Mouse (Mus musculus): ENCODE measurements at regions not wholly inside any gene's neighbourhood (a gene's known extent, or its start where the extent isn't known, plus 50 kb on each side); places are given as distances from the start of the nearest gene placed in this dataset.

DNA sequence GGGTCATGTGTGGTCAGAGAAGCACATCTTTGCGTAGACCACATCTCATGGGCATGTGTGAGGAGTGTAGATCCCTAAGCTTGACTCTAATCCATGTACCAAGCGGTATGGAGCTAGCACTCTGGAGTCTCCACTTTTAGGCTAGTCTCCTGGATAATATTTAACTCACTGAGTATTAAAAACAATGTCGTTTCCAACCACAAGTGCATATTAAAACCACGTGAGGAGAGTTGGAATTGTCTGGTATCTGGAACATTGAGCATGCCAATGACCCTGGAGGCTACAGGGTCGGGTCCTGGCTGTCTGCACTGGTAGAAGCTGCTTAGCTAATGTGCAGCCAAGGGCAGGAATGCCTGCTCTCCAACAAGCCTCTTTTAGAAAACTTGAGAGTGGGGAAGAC is 391.2 kb downstream of the Mllt3 start:
- Histone ChIP-seq H3K4me3 (ENCODE audit: low read depth, low read length) (no peak overlapping the region), H3K4me2 (replicated peaks; ENCODE audit: low read depth, low read length) (no peak overlapping the region), H3K27me3 (ENCODE audit: control insufficient read depth, insufficient read depth, low read length) (no peaks in the 10 kb centered on the region), H3K36me3 (ENCODE audit: control insufficient read depth, insufficient read depth, low read length) (no peaks in the 10 kb centered on the region), H3K27ac (ENCODE audit: low read depth, low read length) (no peak overlapping the region), H3K4me1 (replicated peaks; ENCODE audit: control insufficient read depth, insufficient read depth, low read length) (no peaks in the 10 kb centered on the region; the same call in 1 of the 2 replicates), H3K9me3 (ENCODE audit: control insufficient read depth, low read length) (no peaks in the 10 kb centered on the region), H3K9ac (ENCODE audit: low read depth, low read length) (no peak overlapping the region)
- DNase-seq (ENCODE audit: low spot score) (no peak), ATAC-seq (ENCODE audit: low FRiP score) (no peak)
- 90% methylated on average over 5 of the region's 5 CpGs for whole genome bisulfite sequencing

DNA sequence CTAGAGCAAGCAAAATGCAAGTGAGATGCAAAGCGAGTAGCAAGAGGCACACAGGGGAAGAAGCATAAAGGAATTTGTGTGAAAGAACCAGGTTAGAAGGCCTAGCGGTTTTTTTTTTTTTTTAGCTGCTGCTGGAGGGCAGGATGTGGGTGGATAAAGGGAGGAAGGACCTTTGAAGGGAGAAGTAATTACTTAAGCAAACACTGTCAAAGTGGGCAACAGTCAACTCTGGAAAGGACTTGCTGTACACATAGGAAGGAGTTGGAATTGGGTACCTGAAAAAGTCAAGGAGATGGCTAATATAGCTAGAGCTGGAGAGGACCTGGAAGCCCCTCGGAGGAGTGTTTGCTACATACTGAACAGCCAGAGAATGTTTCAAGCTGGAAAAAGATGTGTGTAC is 391.6 kb downstream of the Mllt3 start:
- no peaks in the 10 kb centered on the region for H3K27me3 ChIP-seq (ENCODE audit: control insufficient read depth, insufficient read depth, low read length)
- ATAC-seq (ENCODE audit: low FRiP score) (no peak), DNase-seq (ENCODE audit: low spot score) (no peak)
- H3K9me3 ChIP-seq (ENCODE audit: control insufficient read depth, low read length): no peaks in the 10 kb centered on the region
- no peak overlapping the region for H3K4me3 ChIP-seq (ENCODE audit: low read depth, low read length)
- no peaks in the 10 kb centered on the region; the same call in 1 of the 2 replicates for H3K4me1 ChIP-seq (replicated peaks; ENCODE audit: control insufficient read depth, insufficient read depth, low read length)
- no peak overlapping the region for H3K27ac ChIP-seq (ENCODE audit: low read depth, low read length)
- no peak overlapping the region for H3K9ac ChIP-seq (ENCODE audit: low read depth, low read length)
- H3K36me3 ChIP-seq (ENCODE audit: control insufficient read depth, insufficient read depth, low read length): no peaks in the 10 kb centered on the region
- H3K4me2 ChIP-seq (replicated peaks; ENCODE audit: low read depth, low read length): no peak overlapping the region
- WGBS: 84% methylated on average over 3 of the region's 3 CpGs

DNA sequence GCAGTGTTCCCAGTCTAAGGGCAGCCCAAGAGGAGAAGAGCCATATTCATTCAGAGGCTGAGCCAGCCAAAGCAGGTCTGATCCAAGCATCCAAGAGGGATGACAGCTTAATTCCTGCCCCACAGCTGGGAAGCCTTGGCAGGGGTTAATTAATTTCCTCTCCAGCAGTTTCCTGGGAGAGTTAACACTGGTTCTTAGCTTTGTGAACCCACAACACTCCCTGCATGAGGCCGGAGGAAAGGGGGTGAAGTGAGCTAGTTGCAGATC is 394.9 kb downstream of the Mllt3 start:
- ATAC-seq (ENCODE audit: low FRiP score): peak; percentile 63; the same call in 1 of the 2 replicates
- Histone ChIP-seq H3K4me2 (replicated peaks; ENCODE audit: low read depth, low read length) (no peak overlapping the region), H3K27ac (ENCODE audit: low read depth, low read length) (0 out of 2 replicates have a peak overlapping the region, but pooled peaks have one; percentile 43), H3K9me3 (ENCODE audit: control insufficient read depth, low read length) (no peaks in the 10 kb centered on the region), H3K27me3 (ENCODE audit: control insufficient read depth, insufficient read depth, low read length) (no peaks in the 10 kb centered on the region), H3K9ac (ENCODE audit: low read depth, low read length) (no peak overlapping the region), H3K4me3 (ENCODE audit: low read depth, low read length) (no peak overlapping the region), H3K36me3 (ENCODE audit: control insufficient read depth, insufficient read depth, low read length) (no peaks in the 10 kb centered on the region), H3K4me1 (replicated peaks; ENCODE audit: control insufficient read depth, insufficient read depth, low read length) (no peaks in the 10 kb centered on the region; the same call in 1 of the 2 replicates)
- peak; percentile 25 for DNase-seq (ENCODE audit: low spot score)
- WGBS: 0% methylated on average over 1 of the region's 1 CpGs

DNA sequence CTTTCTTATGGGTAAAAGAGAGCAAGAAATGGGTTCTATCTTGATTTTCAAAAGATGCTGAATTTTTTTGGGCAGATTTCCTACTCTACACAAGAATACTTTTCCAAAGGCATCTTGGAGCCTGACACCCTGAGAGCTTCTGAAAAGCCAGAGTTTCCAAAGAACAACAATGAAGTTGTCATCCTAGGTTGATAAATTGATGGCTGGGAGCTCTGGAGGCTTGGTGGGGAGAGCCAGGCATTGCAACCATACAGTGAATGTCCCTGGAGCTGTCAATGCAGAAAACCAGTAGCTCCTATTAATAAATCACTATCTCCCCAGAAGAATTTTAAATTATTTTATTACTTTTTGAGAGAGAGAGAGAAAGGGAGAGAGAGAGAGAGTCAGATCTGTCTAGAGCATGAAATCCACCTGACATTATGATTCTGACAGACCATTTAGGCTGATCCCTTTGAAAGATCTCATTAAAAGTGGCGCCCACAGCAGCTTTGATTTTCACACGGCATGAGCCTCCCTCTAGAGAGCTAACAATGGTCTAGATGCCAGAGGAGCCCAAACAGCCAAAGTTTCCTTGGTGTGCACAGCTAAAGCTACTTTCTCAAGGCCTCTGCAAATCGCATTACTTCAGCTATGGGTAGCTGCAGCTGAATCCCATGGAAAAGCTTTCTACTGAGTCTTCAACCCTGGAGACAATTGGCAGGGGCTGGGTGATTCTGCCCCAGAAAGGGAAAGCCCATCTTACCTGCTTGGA is 395.4 kb downstream of the Mllt3 start:
- H3K27me3 ChIP-seq (ENCODE audit: control insufficient read depth, insufficient read depth, low read length): no peaks in the 10 kb centered on the region
- H3K36me3 ChIP-seq (ENCODE audit: control insufficient read depth, insufficient read depth, low read length): no peaks in the 10 kb centered on the region
- no peak overlapping the region for H3K4me2 ChIP-seq (replicated peaks; ENCODE audit: low read depth, low read length)
- no peaks in the 10 kb centered on the region; the same call in 1 of the 2 replicates for H3K4me1 ChIP-seq (replicated peaks; ENCODE audit: control insufficient read depth, insufficient read depth, low read length)
- DNase-seq (ENCODE audit: low spot score) (peak; percentile 20), ATAC-seq (ENCODE audit: low FRiP score) (peak; percentile 55; the same call in 1 of the 2 replicates)
- H3K9me3 ChIP-seq (ENCODE audit: control insufficient read depth, low read length): no peaks in the 10 kb centered on the region
- H3K4me3 ChIP-seq (ENCODE audit: low read depth, low read length): no peak overlapping the region
- WGBS: 20% methylated on average over 3 of the region's 3 CpGs
- H3K27ac ChIP-seq (ENCODE audit: low read depth, low read length): 0 out of 2 replicates have a peak overlapping the region, but pooled peaks have one; percentile 43
- no peak overlapping the region for H3K9ac ChIP-seq (ENCODE audit: low read depth, low read length)

DNA sequence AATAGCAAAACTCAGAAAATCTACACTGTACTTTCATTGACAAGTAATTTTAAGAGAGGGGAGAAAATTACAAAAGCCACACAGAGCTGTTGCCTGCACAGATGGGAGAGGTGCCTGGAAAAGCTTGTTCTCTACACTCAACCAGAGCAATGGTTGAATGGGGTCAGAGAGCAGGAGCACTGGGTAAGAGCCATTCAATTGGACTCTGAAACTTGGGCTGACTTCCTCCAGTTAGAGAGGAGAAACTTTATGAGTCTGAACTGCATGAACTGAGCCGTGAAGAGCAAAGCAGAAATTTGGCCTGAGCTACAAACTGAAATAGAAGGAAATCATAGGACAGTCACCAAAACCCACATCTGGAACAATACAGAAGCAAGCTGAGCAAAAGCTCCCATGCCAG is 380.8 kb upstream of the Slc24a2 start:
- WGBS: 88% methylated on average over 1 of the region's 1 CpGs
- Histone ChIP-seq H3K4me3 (ENCODE audit: low read depth, low read length) (no peak overlapping the region), H3K27ac (ENCODE audit: low read depth, low read length) (no peak overlapping the region), H3K27me3 (ENCODE audit: control insufficient read depth, insufficient read depth, low read length) (no peaks in the 10 kb centered on the region), H3K9ac (ENCODE audit: low read depth, low read length) (no peak overlapping the region), H3K4me1 (replicated peaks; ENCODE audit: control insufficient read depth, insufficient read depth, low read length) (no peaks in the 10 kb centered on the region), H3K4me2 (replicated peaks; ENCODE audit: low read depth, low read length) (no peak overlapping the region), H3K9me3 (ENCODE audit: control insufficient read depth, low read length) (no peaks in the 10 kb centered on the region), H3K36me3 (ENCODE audit: control insufficient read depth, insufficient read depth, low read length) (no peaks in the 10 kb centered on the region)
- DNase-seq (ENCODE audit: low spot score) (no peak), ATAC-seq (ENCODE audit: low FRiP score) (no peak)

DNA sequence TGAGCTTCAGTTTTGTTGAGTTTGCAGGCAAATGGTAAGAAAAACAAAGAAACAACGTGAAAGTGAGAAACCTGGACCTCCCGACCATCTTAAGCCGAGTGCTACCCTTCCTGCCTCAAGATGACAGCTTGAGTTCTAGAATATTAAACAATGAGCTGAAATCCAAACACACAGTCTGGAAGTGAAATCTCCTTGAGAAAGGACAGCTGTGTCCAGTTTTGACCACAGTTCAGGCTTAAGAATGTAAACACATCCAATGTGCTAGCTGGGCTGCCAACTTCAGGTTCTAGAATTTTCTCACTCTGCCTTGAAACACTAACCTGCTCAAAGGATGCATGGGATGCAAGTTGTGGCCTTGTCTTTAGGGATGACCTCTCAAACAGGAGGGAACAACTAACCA is 363.4 kb upstream of the Slc24a2 start:
- no peaks in the 10 kb centered on the region for H3K4me1 ChIP-seq (replicated peaks; ENCODE audit: control insufficient read depth, insufficient read depth, low read length)
- H3K27ac ChIP-seq (ENCODE audit: low read depth, low read length): no peak overlapping the region
- 77% methylated on average over 3 of the region's 3 CpGs for WGBS
- DNase-seq (ENCODE audit: low spot score) (no peak), ATAC-seq (ENCODE audit: low FRiP score) (no peak)
- no peak overlapping the region for H3K4me2 ChIP-seq (replicated peaks; ENCODE audit: low read depth, low read length)
- no peaks in the 10 kb centered on the region for H3K27me3 ChIP-seq (ENCODE audit: control insufficient read depth, insufficient read depth, low read length)
- H3K36me3 ChIP-seq (ENCODE audit: control insufficient read depth, insufficient read depth, low read length): no peaks in the 10 kb centered on the region
- H3K9ac ChIP-seq (ENCODE audit: low read depth, low read length): no peak overlapping the region
- no peaks in the 10 kb centered on the region for H3K9me3 ChIP-seq (ENCODE audit: control insufficient read depth, low read length)
- H3K4me3 ChIP-seq (ENCODE audit: low read depth, low read length): no peak overlapping the region

DNA sequence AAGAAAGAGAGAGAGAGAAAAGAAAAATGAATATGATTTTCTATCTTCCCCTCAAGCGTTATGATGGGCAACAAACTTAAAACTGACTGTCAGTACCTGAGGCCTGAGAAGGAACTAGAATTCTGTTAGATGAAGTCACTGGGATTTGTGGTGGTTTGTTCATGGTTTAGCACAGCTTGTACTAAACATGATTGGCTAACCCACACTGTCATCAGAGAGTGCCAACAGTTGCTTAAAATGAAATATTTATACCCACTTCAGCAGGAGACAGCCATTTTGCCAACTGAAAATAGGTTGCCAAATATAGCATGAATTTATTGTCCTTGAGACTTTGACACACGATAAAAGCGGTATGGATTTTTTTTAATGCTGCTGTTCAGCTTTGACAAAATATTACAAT is 360.5 kb upstream of the Slc24a2 start:
- no peak overlapping the region for H3K27ac ChIP-seq (ENCODE audit: low read depth, low read length)
- DNase-seq (ENCODE audit: low spot score): no peak

DNA sequence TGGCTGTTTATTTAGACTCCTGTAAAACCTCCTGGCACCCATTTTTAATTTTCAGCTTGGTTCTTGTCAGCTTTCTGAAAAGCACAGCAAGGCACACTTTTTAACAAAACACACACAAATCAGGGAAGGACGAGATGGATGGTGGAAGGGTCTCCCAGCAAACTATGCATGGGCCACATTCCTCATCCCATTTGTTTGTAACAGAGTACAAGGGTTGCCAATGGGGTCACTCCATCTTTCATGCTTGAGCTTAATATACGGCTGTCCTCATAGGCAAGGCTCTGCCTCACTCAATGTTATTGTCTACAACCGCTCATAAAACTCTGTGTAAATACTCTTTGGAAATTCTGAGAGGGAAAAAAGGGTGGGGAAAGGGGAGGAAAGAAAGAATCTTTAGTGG is 347.9 kb upstream of the Slc24a2 start:
- Histone ChIP-seq H3K9me3 (ENCODE audit: control insufficient read depth, low read length) (no peaks in the 10 kb centered on the region), H3K36me3 (ENCODE audit: control insufficient read depth, insufficient read depth, low read length) (no peaks in the 10 kb centered on the region), H3K27me3 (ENCODE audit: control insufficient read depth, insufficient read depth, low read length) (no peaks in the 10 kb centered on the region), H3K27ac (ENCODE audit: low read depth, low read length) (no peak overlapping the region), H3K4me3 (ENCODE audit: low read depth, low read length) (no peak overlapping the region), H3K9ac (ENCODE audit: low read depth, low read length) (no peak overlapping the region), H3K4me1 (replicated peaks; ENCODE audit: control insufficient read depth, insufficient read depth, low read length) (no peaks in the 10 kb centered on the region), H3K4me2 (replicated peaks; ENCODE audit: low read depth, low read length) (no peak overlapping the region)
- DNase-seq (ENCODE audit: low spot score) (no peak), ATAC-seq (ENCODE audit: low FRiP score) (no peak)
- 52% methylated on average over 3 of the region's 3 CpGs for WGBS

More for the DNA sequence above, 360.5 kb upstream of the Slc24a2 start:
- H3K9ac ChIP-seq (ENCODE audit: low read depth, low read length): no peak overlapping the region
- 96% methylated on average over 3 of the region's 3 CpGs for WGBS
- no peaks in the 10 kb centered on the region for H3K4me1 ChIP-seq (replicated peaks; ENCODE audit: control insufficient read depth, insufficient read depth, low read length)
- no peak for ATAC-seq (ENCODE audit: low FRiP score)
- H3K4me3 ChIP-seq (ENCODE audit: low read depth, low read length): no peak overlapping the region
- no peak overlapping the region for H3K4me2 ChIP-seq (replicated peaks; ENCODE audit: low read depth, low read length)
- H3K9me3 ChIP-seq (ENCODE audit: control insufficient read depth, low read length): no peaks in the 10 kb centered on the region
- H3K36me3 ChIP-seq (ENCODE audit: control insufficient read depth, insufficient read depth, low read length): no peaks in the 10 kb centered on the region
- H3K27me3 ChIP-seq (ENCODE audit: control insufficient read depth, insufficient read depth, low read length): no peaks in the 10 kb centered on the region

DNA sequence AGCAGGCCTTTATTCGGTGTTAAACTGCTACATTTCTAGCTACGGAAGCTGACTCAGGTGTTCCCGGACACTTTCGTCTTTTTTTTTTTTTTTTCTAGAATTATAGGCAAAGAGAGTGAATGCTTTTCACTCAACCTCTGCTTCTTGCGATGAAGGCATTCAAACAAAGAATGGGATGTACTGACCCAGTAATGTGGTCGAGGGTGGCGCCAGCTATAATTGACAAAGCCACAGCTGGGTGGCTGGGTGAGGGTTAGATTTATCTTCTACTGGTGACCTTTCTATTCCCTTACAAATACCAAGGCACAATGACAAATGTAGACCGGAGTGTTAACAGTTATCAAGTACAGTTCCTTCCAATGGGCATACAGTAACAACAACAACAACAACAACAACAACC is 340.7 kb upstream of the Slc24a2 start:
- DNase-seq (ENCODE audit: low spot score) (no peak), ATAC-seq (ENCODE audit: low FRiP score) (no peak)
- Histone ChIP-seq H3K4me1 (replicated peaks; ENCODE audit: control insufficient read depth, insufficient read depth, low read length) (no peaks in the 10 kb centered on the region), H3K27ac (ENCODE audit: low read depth, low read length) (no peak overlapping the region), H3K9me3 (ENCODE audit: control insufficient read depth, low read length) (no peaks in the 10 kb centered on the region), H3K36me3 (ENCODE audit: control insufficient read depth, insufficient read depth, low read length) (no peaks in the 10 kb centered on the region), H3K9ac (ENCODE audit: low read depth, low read length) (no peak overlapping the region), H3K27me3 (ENCODE audit: control insufficient read depth, insufficient read depth, low read length) (no peaks in the 10 kb centered on the region), H3K4me2 (replicated peaks; ENCODE audit: low read depth, low read length) (no peak overlapping the region), H3K4me3 (ENCODE audit: low read depth, low read length) (no peak overlapping the region)
- 79% methylated on average over 8 of the region's 8 CpGs for WGBS
